Mouse (Mus musculus) midbrain, embryonic 13.5 days (tissue): ENCODE measurements at regions not wholly inside any gene's neighbourhood (a gene's known extent, or its start where the extent isn't known, plus 50 kb on each side); places are given as distances from the start of the nearest gene placed in this dataset.
A peak's percentile ranks its signal among the peaks of the same experiment; 100 is the strongest.
"Not testable (repeated sequence)": the region's sequence is repeated elsewhere in the genome, so short reads cannot be mapped to it uniquely, and the experiment has no call there.

ENCODE experiments used
- ATAC-seq: fragments of 200-750 bp; cut with Nextera tagmentation; 2 replicates; pipeline ENCODE4 v1.8.0; 2017; ENCODE audit warnings: mild to moderate bottlenecking, moderate TSS enrichment, moderate library complexity
- H3K27ac ChIP-seq: fragments of 300-500 bp; sonication (generic); 2 replicates; pipeline ENCODE4 v1.5.1; 2015; ENCODE audit warnings: inconsistent platforms, mild to moderate bottlenecking, moderate library complexity
- H3K27me3 ChIP-seq: fragments of 300-500 bp; sonication (generic); 2 replicates; pipeline ENCODE4 v1.6.1; 2015; ENCODE audit warnings: mild to moderate bottlenecking, inconsistent platforms
- H3K36me3 ChIP-seq: fragments of 300-500 bp; sonication (generic); 2 replicates; pipeline ENCODE4 v1.6.1; 2015; ENCODE audit warnings: mild to moderate bottlenecking, inconsistent platforms
- H3K4me1 ChIP-seq: fragments of 300-500 bp; sonication (generic); replicated peaks from 2 replicates; pipeline ENCODE4 v1.6.1; 2015; ENCODE audit warnings: inconsistent platforms
- H3K4me2 ChIP-seq: fragments of 300-500 bp; sonication (generic); replicated peaks from 2 replicates; pipeline ENCODE4 v1.6.1; 2015; ENCODE audit warnings: moderate library complexity, mild to moderate bottlenecking, inconsistent platforms
- H3K4me3 ChIP-seq: fragments of 300-500 bp; sonication (generic); replicated peaks from 2 replicates; pipeline ENCODE4 v1.5.1; 2015; ENCODE audit warnings: mild to moderate bottlenecking, inconsistent platforms
- H3K9ac ChIP-seq: fragments of 300-500 bp; sonication (generic); replicated peaks from 2 replicates; pipeline ENCODE4 v1.6.1; 2015; ENCODE audit warnings: mild to moderate bottlenecking, inconsistent platforms
- H3K9me3 ChIP-seq: fragments of 300-500 bp; sonication (generic); 2 replicates; pipeline ENCODE4 v1.6.1; 2016; ENCODE audit warnings: mild to moderate bottlenecking, inconsistent platforms
- WGBS: fragments of 180-500 bp; shearing (Covaris S2); methylation state at CpG from one replicate; pipeline ENCODE4 v1.1.7; 2015; 5-methylcytosine and 5-hydroxymethylcytosine counted together

GRCm38 (mm10) chr12:79984985-79985747 is 127.6 kb downstream of the Zfp36l1 start:
- Histone ChIP-seq H3K27ac (no peak overlapping the region), H3K27me3 (no peaks in the 10 kb centered on the region), H3K36me3 (no peaks in the 10 kb centered on the region), H3K9ac (no peak overlapping the region), H3K4me2 (no peak overlapping the region), H3K4me1 (peaks cover 22% of the 10 kb centered on the region), H3K9me3 (no peaks in the 10 kb centered on the region), H3K4me3 (no peak overlapping the region)
- WGBS = 92% methylated on average over 5 of the region's 5 CpGs
- no peak for ATAC-seq

DNA sequence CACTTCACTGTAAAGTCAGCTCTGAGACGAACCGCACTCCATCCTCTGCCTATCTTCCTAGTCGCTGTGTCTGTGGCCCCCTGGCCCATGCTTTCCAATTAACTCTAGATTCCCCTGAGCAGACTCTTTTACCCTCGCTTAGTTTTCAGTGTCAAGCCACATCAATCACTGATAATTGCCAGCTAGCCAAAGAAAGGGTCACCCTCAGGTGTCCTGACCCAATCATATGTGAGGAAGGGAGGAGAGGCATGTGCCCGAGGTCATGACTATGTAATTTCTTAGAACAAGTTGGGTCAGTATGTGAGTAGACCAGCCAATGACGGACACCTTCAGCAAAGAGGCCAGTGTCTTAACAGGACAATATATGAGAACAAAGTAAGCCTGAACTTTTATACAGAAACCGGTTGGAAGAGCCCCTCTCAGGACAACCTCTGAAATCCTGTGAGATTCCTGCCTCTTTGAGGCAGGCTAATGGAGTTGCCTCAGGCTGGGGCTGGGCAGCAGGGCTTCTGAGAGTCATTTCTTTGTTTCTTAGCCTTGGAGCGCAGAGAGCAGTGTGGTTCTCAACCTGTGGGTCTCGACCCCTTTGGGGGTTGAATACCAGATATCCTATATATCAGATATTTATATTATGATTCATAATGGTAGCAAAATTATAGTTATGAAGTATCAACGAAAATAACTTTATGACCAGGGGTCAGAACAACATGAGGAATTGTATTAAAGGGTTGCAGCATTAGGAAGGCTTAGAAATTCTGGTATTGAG is 128.6 kb downstream of the Zfp36l1 start:
- no peak for ATAC-seq
- H3K27me3 ChIP-seq = no peaks in the 10 kb centered on the region
- WGBS = 70% methylated on average over 10 of the region's 10 CpGs
- H3K9ac ChIP-seq = no peak overlapping the region
- H3K36me3 ChIP-seq = no peaks in the 10 kb centered on the region
- peaks cover 13% of the 10 kb centered on the region for H3K4me1 ChIP-seq
- H3K4me3 ChIP-seq = no peak overlapping the region
- no peaks in the 10 kb centered on the region for H3K9me3 ChIP-seq
- no peak overlapping the region for H3K4me2 ChIP-seq
- no peak overlapping the region for H3K27ac ChIP-seq

DNA sequence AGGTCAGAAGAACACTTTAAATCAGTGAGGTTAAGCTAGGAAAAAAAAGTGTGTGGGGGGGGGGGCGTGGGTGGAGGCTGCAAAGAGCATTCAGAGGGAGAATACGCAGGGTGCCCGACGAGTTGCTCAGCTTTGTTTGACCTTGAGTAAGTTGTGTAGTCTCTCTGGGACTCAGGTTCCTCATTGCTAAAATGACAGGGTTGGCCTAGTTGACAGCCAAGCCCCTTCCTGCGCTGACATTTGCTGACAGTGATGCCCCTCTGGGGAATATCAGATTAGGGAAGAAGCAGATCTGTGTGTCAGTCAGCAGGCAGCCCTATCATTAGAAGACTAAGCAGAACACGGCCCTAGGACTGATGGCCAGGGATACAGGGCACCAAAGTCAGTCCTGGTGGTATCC is 129.6 kb downstream of the Zfp36l1 start:
- H3K4me1 ChIP-seq = peaks cover 8% of the 10 kb centered on the region
- no peak overlapping the region for H3K9ac ChIP-seq
- H3K4me2 ChIP-seq = no peak overlapping the region
- H3K27me3 ChIP-seq = no peaks in the 10 kb centered on the region
- no peak overlapping the region for H3K27ac ChIP-seq
- no peak for ATAC-seq
- WGBS = 79% methylated on average over 6 of the region's 6 CpGs
- H3K4me3 ChIP-seq = no peak overlapping the region
- no peaks in the 10 kb centered on the region for H3K9me3 ChIP-seq
- H3K36me3 ChIP-seq = no peaks in the 10 kb centered on the region

- ATAC-seq, H3K27ac ChIP-seq, H3K36me3 ChIP-seq, H3K4me1 ChIP-seq, H3K9me3 ChIP-seq, H3K9ac ChIP-seq, H3K4me3 ChIP-seq, H3K4me2 ChIP-seq, H3K27me3 ChIP-seq: not testable (repeated sequence)
- 95% methylated on average over 1 of the region's 1 CpGs for WGBS
These were observed 130.3 kb downstream of the Zfp36l1 start for GRCm38 (mm10) chr12:79982497-79982896.

GRCm38 (mm10) chr12:79980711-79981110 is 132.1 kb downstream of the Zfp36l1 start:
- H3K36me3 ChIP-seq = no peaks in the 10 kb centered on the region
- no peak for ATAC-seq
- no peak overlapping the region for H3K4me3 ChIP-seq
- no peaks in the 10 kb centered on the region for H3K27me3 ChIP-seq
- WGBS = 91% methylated on average over 4 of the region's 4 CpGs
- no peak overlapping the region for H3K4me2 ChIP-seq
- no peaks in the 10 kb centered on the region for H3K4me1 ChIP-seq
- H3K27ac ChIP-seq = no peak overlapping the region
- no peak overlapping the region for H3K9ac ChIP-seq
- no peaks in the 10 kb centered on the region for H3K9me3 ChIP-seq

GRCm38 (mm10) chr12:79977136-79977535 is 135.7 kb downstream of the Zfp36l1 start:
- no peaks in the 10 kb centered on the region for H3K9me3 ChIP-seq
- peaks cover 7% of the 10 kb centered on the region; the same call in 1 of the 2 replicates for H3K4me1 ChIP-seq
- ATAC-seq = no peak
- WGBS = 96% methylated on average over 3 of the region's 3 CpGs
- H3K4me3 ChIP-seq = no peak overlapping the region
- no peaks in the 10 kb centered on the region for H3K27me3 ChIP-seq
- no peak overlapping the region for H3K9ac ChIP-seq
- no peak overlapping the region for H3K4me2 ChIP-seq
- H3K27ac ChIP-seq = no peak overlapping the region
- no peaks in the 10 kb centered on the region for H3K36me3 ChIP-seq

DNA sequence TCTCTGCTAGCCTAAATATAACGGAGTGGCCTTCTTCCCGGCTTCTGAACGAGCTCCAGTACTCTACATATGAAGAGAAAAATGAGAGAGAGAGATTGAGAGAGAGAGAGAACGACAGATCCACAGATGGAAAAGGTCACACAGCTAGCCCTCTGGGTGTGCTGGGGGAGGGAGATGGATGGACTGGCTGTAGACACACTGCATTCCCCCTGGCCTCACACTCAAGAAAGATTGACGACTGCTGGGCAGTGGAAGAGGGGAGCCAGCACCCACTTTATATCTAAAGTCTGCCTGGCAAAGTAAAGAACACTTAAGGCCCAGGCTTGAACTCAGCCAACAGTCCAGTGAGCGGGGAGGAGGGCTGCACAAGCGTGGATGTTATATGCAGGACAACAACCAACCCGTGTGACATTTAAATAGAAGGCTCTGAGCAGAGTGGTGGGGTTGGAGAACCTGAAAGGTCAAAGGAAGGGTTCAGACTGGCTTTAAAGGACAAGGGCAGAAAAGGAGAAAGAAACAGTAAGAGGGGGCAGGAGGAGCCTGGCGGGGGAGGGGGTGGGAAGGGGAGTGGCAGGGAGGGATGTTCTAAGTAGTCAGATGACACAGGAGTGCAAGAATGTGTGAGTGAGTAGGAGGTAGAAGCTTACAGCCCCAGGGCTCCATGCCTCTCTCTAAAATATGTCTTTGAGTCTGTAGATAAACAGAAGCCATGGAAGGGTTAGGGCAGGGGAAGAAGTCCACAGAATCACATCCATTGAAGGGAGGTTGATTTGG is 137.2 kb downstream of the Zfp36l1 start:
- Histone ChIP-seq H3K9me3 (no peaks in the 10 kb centered on the region), H3K4me3 (no peak overlapping the region), H3K27ac (no peak overlapping the region), H3K9ac (no peak overlapping the region), H3K36me3 (no peaks in the 10 kb centered on the region), H3K27me3 (no peaks in the 10 kb centered on the region), H3K4me2 (no peak overlapping the region), H3K4me1 (peaks cover 21% of the 10 kb centered on the region)
- WGBS = 75% methylated on average over 9 of the region's 9 CpGs
- no peak for ATAC-seq

DNA sequence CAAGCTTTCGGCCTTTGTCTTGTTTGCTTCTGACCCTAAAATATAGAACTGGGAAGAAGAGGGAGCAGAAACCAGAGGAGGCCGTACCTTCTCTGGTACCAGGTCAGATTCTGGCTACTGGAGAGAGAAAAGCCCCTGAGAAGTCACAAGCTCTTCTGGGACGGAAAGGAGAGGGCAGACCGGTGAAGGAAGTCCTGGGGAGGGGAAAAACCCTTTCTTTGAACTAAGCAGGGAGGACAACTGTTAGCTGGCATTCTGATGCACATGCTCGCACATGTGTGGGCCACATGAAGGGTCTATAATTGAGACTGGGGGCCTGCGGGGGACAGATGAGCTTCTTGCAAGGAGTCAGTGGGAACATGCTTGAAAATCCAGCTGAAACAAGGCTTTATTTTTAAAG is 137.8 kb downstream of the Zfp36l1 start:
- Histone ChIP-seq H3K9me3 (no peaks in the 10 kb centered on the region), H3K27ac (no peak overlapping the region), H3K9ac (no peak overlapping the region), H3K27me3 (no peaks in the 10 kb centered on the region), H3K4me1 (peaks cover 27% of the 10 kb centered on the region), H3K36me3 (no peaks in the 10 kb centered on the region), H3K4me3 (no peak overlapping the region), H3K4me2 (no peak overlapping the region)
- 78% methylated on average over 6 of the region's 6 CpGs for WGBS
- no peak for ATAC-seq

GRCm38 (mm10) chr12:79974530-79974929 is 138.3 kb downstream of the Zfp36l1 start:
- H3K4me1 ChIP-seq = peaks cover 33% of the 10 kb centered on the region
- 61% methylated on average over 7 of the region's 7 CpGs for WGBS
- H3K27me3 ChIP-seq = no peaks in the 10 kb centered on the region
- no peaks in the 10 kb centered on the region for H3K9me3 ChIP-seq
- H3K4me3 ChIP-seq = no peak overlapping the region
- ATAC-seq = no peak
- no peaks in the 10 kb centered on the region for H3K36me3 ChIP-seq
- no peak overlapping the region for H3K4me2 ChIP-seq
- H3K9ac ChIP-seq = no peak overlapping the region
- 0 out of 2 replicates have a peak overlapping the region, but pooled peaks have one; percentile 56 for H3K27ac ChIP-seq

DNA sequence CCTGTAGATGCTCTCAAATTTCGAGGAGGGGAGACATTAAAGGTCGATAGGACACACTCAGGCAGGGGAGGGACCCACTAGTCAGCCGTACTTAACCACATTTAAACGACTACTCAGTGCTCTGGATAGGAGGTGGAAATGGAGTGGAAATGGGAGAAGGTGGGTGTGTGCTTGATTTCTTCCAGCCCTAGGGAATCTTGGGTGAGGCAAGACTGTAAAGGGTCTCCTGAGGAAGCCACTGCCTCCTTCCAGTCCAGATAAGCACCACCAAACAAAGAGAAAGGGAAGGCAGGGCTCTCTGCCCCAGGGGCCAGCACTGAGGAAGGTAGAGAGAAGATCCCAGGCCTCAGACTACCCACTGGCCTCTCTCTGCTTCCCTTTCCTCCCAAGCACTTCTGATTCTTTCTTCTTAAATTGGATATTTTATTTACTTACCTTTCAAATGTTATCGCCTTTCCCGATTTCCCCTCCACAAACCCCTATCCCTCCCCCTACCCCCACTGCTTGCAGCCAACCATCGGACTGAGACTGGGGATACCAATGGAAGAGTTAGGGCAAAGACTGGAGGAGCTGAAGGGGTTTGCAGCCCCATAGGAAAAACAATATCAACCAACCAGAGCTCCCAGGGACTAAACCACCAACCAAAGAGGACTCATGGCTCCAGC is 139.1 kb downstream of the Zfp36l1 start:
- Histone ChIP-seq H3K4me3 (no peak overlapping the region), H3K4me1 (peaks cover 35% of the 10 kb centered on the region), H3K27me3 (no peaks in the 10 kb centered on the region), H3K9me3 (no peaks in the 10 kb centered on the region), H3K27ac (no peak overlapping the region), H3K9ac (no peak overlapping the region), H3K36me3 (no peaks in the 10 kb centered on the region), H3K4me2 (no peak overlapping the region)
- no peak for ATAC-seq
- 90% methylated on average over 7 of the region's 7 CpGs for WGBS

GRCm38 (mm10) chr12:79970981-79971390 is 141.8 kb downstream of the Zfp36l1 start:
- WGBS = 48% methylated on average over 5 of the region's 5 CpGs
- no peaks in the 10 kb centered on the region; the same call in 1 of the 2 replicates for H3K27me3 ChIP-seq

More at GRCm38 (mm10) chr12:79970981-79971390, 141.8 kb downstream of the Zfp36l1 start:
- peak overlapping the region; percentile 88 for H3K27ac ChIP-seq
- peaks cover 43% of the 10 kb centered on the region for H3K4me1 ChIP-seq
- no peaks in the 10 kb centered on the region for H3K9me3 ChIP-seq
- no peaks in the 10 kb centered on the region for H3K36me3 ChIP-seq
- no peak overlapping the region for H3K9ac ChIP-seq
- no peak for ATAC-seq
- no peak overlapping the region for H3K4me3 ChIP-seq
- no peak overlapping the region for H3K4me2 ChIP-seq
